Mouse (Mus musculus) CH12.LX (cell line): ENCODE results near the gene Phldb1. TPM values are rescaled to one million over a fixed set of nuclear protein-coding genes. Genes with fewer than 3 reads are reported as not detected.

Source experiments
- DNase-seq: peaks from one replicate; pipeline ENCODE4 v3.0.0-alpha.2; 2013; ENCODE audit errors: extremely low read depth
- H3K27ac ChIP-seq: 2 replicates; pipeline ENCODE4 v1.5.1; 2012; ENCODE audit warnings: low read depth, mild to moderate bottlenecking, control low read depth, moderate library complexity; ENCODE audit not compliant: insufficient read depth
- H3K27me3 ChIP-seq: replicated peaks from 2 replicates; pipeline ENCODE3; 2012; ENCODE audit warnings: inconsistent platforms
- H3K36me3 ChIP-seq, 2 experiments: replicated peaks in 1 of 2; 2 replicates each; pipeline versions ENCODE3 to v1.6.1; 2012; ENCODE audit warnings: inconsistent platforms in 1 of 2, low read length in 1 of 2, mild to moderate bottlenecking in 1 of 2, mixed read lengths in 1 of 2, moderate library complexity in 1 of 2; ENCODE audit not compliant: control insufficient read depth in 1 of 2, insufficient read depth in 1 of 2
- H3K4me1 ChIP-seq, 2 experiments: 2 replicates each; pipeline ENCODE4 v1.6.1; 2012; ENCODE audit warnings: inconsistent platforms in 1 of 2, moderate library complexity in 1 of 2; ENCODE audit not compliant: insufficient read depth in 2 of 2, control insufficient read depth in 1 of 2
- H3K4me2 ChIP-seq: 2 replicates; pipeline ENCODE4 v1.6.1; 2012; ENCODE audit warnings: low read depth, mild to moderate bottlenecking, control low read depth; ENCODE audit not compliant: poor library complexity, insufficient read depth, severe bottlenecking
- H3K4me3 ChIP-seq, 3 experiments: fragments of 150-350 bp in 1 of 3; sonication (generic) in 1 of 3; replicated peaks in 1 of 3; 2 replicates each; pipeline versions ENCODE3 to v1.5.1; 2011 to 2012; ENCODE audit warnings: low read depth in 2 of 3, low read length in 2 of 3, mild to moderate bottlenecking in 2 of 3, moderate library complexity in 2 of 3, control low read depth in 1 of 3, improper control_type of control experiment in 1 of 3, inconsistent platforms in 1 of 3, mixed read lengths in 1 of 3; ENCODE audit not compliant: poor library complexity in 1 of 3
- H3K79me2 ChIP-seq: replicated peaks from 2 replicates; pipeline ENCODE4 v1.6.1; 2012; ENCODE audit warnings: mild to moderate bottlenecking, moderate library complexity; ENCODE audit not compliant: control insufficient read depth, poor library complexity, insufficient read depth, severe bottlenecking; ENCODE audit errors: extremely low read depth
- H3K9ac ChIP-seq: 2 replicates; pipeline ENCODE4 v1.6.1; 2012; ENCODE audit warnings: low read depth, mild to moderate bottlenecking, control low read depth, moderate library complexity; ENCODE audit not compliant: insufficient read depth
- H3K9me3 ChIP-seq: replicated peaks from 2 replicates; pipeline ENCODE3; 2012; ENCODE audit warnings: low read length, inconsistent platforms, mixed read lengths
- BHLHE40 ChIP-seq: IDR thresholded peaks from 2 replicates; pipeline ENCODE4 v1.6.1; 2011; ENCODE audit warnings: mild to moderate bottlenecking, low read depth, low read length, improper control_type of control experiment
- CHD1 ChIP-seq: IDR thresholded peaks from 2 replicates; pipeline ENCODE4 v1.6.1; 2012; ENCODE audit warnings: low read depth, low read length, improper control_type of control experiment, inconsistent platforms
- CHD2 ChIP-seq: IDR thresholded peaks from 2 replicates; pipeline ENCODE4 v1.6.1; 2011; ENCODE audit warnings: low read length, improper control_type of control experiment
- CTCF ChIP-seq, 2 experiments: IDR thresholded peaks in 1 of 2; conservative IDR thresholded peaks in 1 of 2; 2 replicates each; pipeline ENCODE4 v1.5.1; 2011 to 2012; ENCODE audit warnings: low read depth in 2 of 2, low read length in 2 of 2, improper control_type of control experiment in 1 of 2, inconsistent platforms in 1 of 2, mild to moderate bottlenecking in 1 of 2, moderate library complexity in 1 of 2
- ELF1 ChIP-seq: IDR thresholded peaks from 2 replicates; pipeline ENCODE4 v1.6.1; 2014; ENCODE audit warnings: low read depth, mild to moderate bottlenecking, inconsistent platforms, low read length, improper control_type of control experiment
- EP300 ChIP-seq: IDR thresholded peaks from 2 replicates; pipeline ENCODE4 v1.6.1; 2011; ENCODE audit warnings: low read length, improper control_type of control experiment
- ETS1 ChIP-seq: conservative IDR thresholded peaks from 2 replicates; pipeline ENCODE4 v1.6.1; 2012; ENCODE audit warnings: low read depth, mild to moderate bottlenecking, inconsistent platforms, low read length, improper control_type of control experiment, moderate library complexity
- GABPA ChIP-seq: IDR thresholded peaks from 2 replicates; pipeline ENCODE4 v1.6.1; 2012; ENCODE audit warnings: low read depth, low read length, improper control_type of control experiment, inconsistent platforms; ENCODE audit not compliant: insufficient replicate concordance
- HCFC1 ChIP-seq: IDR thresholded peaks from 2 replicates; pipeline ENCODE4 v1.6.1; 2012; ENCODE audit warnings: low read depth, mild to moderate bottlenecking, inconsistent platforms, low read length, improper control_type of control experiment
- IRF4 ChIP-seq: IDR thresholded peaks from 2 replicates; pipeline ENCODE4 v1.6.1; 2014; ENCODE audit warnings: low read depth, mild to moderate bottlenecking, inconsistent platforms, low read length, improper control_type of control experiment
- JUND ChIP-seq: conservative IDR thresholded peaks from 2 replicates; pipeline ENCODE4 v1.6.1; 2011; ENCODE audit warnings: low read depth, low read length, improper control_type of control experiment
- KAT2A ChIP-seq: IDR thresholded peaks from 2 replicates; pipeline ENCODE4 v1.6.1; 2012; ENCODE audit warnings: low read length, improper control_type of control experiment, inconsistent platforms; ENCODE audit not compliant: insufficient replicate concordance
- MAFK ChIP-seq: IDR thresholded peaks from 2 replicates; pipeline ENCODE4 v1.6.1; 2011; ENCODE audit warnings: low read length, improper control_type of control experiment; ENCODE audit not compliant: insufficient replicate concordance
- MAX ChIP-seq: IDR thresholded peaks from 2 replicates; pipeline ENCODE4 v1.6.1; 2011; ENCODE audit warnings: low read length, improper control_type of control experiment
- MAZ ChIP-seq: IDR thresholded peaks from 2 replicates; pipeline ENCODE4 v1.6.1; 2012; ENCODE audit warnings: low read depth, mild to moderate bottlenecking, inconsistent platforms, low read length, improper control_type of control experiment, moderate library complexity
- MEF2A ChIP-seq: IDR thresholded peaks from 2 replicates; pipeline ENCODE4 v1.6.1; 2014; ENCODE audit warnings: low read depth, mild to moderate bottlenecking, inconsistent platforms, low read length, improper control_type of control experiment, borderline replicate concordance
- MXI1 ChIP-seq: IDR thresholded peaks from 2 replicates; pipeline ENCODE4 v1.6.1; 2011; ENCODE audit warnings: mild to moderate bottlenecking, low read depth, low read length, improper control_type of control experiment
- NRF1 ChIP-seq: IDR thresholded peaks from 2 replicates; pipeline ENCODE4 v1.6.1; 2014; ENCODE audit warnings: low read depth, mild to moderate bottlenecking, inconsistent platforms, low read length, improper control_type of control experiment, moderate library complexity
- PAX5 ChIP-seq: IDR thresholded peaks from 2 replicates; pipeline ENCODE4 v1.6.1; 2012; ENCODE audit warnings: low read length, inconsistent platforms, mixed read lengths
- POLR2AphosphoS2 ChIP-seq: IDR thresholded peaks from 2 replicates; pipeline ENCODE4 v1.6.1; 2011; ENCODE audit warnings: low read depth, low read length, improper control_type of control experiment
- RAD21 ChIP-seq: IDR thresholded peaks from 2 replicates; pipeline ENCODE4 v1.6.1; 2011; ENCODE audit warnings: low read depth, mild to moderate bottlenecking, low read length, improper control_type of control experiment, moderate library complexity
- RCOR1 ChIP-seq: conservative IDR thresholded peaks from 2 replicates; pipeline ENCODE4 v1.6.1; 2012; ENCODE audit warnings: low read depth, mild to moderate bottlenecking, inconsistent platforms, low read length, improper control_type of control experiment
- SIN3A ChIP-seq: IDR thresholded peaks from 2 replicates; pipeline ENCODE4 v1.6.1; 2012; ENCODE audit warnings: low read length, improper control_type of control experiment, inconsistent platforms
- SMC3 ChIP-seq: IDR thresholded peaks from 2 replicates; pipeline ENCODE4 v1.6.1; 2011; ENCODE audit warnings: low read depth, low read length, improper control_type of control experiment
- TCF12 ChIP-seq: IDR thresholded peaks from 2 replicates; pipeline ENCODE4 v1.6.1; 2014; ENCODE audit warnings: low read depth, mild to moderate bottlenecking, inconsistent platforms, low read length, improper control_type of control experiment
- UBTF ChIP-seq: IDR thresholded peaks from 2 replicates; pipeline ENCODE4 v1.6.1; 2012; ENCODE audit warnings: low read depth, mild to moderate bottlenecking, inconsistent platforms, low read length, improper control_type of control experiment, moderate library complexity
- USF1 ChIP-seq: IDR thresholded peaks from 2 replicates; pipeline ENCODE4 v1.6.1; 2014; ENCODE audit warnings: low read depth, mild to moderate bottlenecking, inconsistent platforms, low read length, improper control_type of control experiment
- ZNF384 ChIP-seq: IDR thresholded peaks from 2 replicates; pipeline ENCODE4 v1.6.1; 2012; ENCODE audit warnings: low read depth, low read length, improper control_type of control experiment, inconsistent platforms
- dilution Hi-C: fragments of 300-500 bp; cut with MboI; formaldehyde crosslinking; loops from 2 replicates; pipeline ENCODE4 v1.14.3; 2020; ENCODE audit warnings: low sequenced_read_pairs; ENCODE audit not compliant: extremely low pct_unique_long_range_greater_than_20kb, extremely low pct_ligation_motif_present
- in situ Hi-C: fragments of 300-500 bp; cut with MboI; formaldehyde crosslinking; loops from 3 replicates; pipeline ENCODE4 v1.14.3; 2019; ENCODE audit warnings: low sequenced_read_pairs, low pct_ligation_motif_present, low pct_unique_long_range_greater_than_20kb, mixed read lengths
- polyA plus RNA-seq: library from polyadenylated mRNA; unstranded; fragments of >175 nt; gene quantifications from 2 replicates; pipeline ENCODE4 v1.2.1, GENCODE M21; 2012; ENCODE audit warnings: low read depth; ENCODE audit not compliant: insufficient read length
- total RNA-seq, 2 experiments: library from RNA; depleted of rRNA; stranded (reverse); fragments of 300-350 nt in 1 of 2; fragments of >200 nt in 1 of 2; gene quantifications; 2 replicates each; pipeline ENCODE4 v1.2.3; 2012 to 2014

Gene Phldb1
- total and polyA plus RNA-seq, 3 experiments, result 7.9 to 15.1 (median 14.6) TPM

DNA sequence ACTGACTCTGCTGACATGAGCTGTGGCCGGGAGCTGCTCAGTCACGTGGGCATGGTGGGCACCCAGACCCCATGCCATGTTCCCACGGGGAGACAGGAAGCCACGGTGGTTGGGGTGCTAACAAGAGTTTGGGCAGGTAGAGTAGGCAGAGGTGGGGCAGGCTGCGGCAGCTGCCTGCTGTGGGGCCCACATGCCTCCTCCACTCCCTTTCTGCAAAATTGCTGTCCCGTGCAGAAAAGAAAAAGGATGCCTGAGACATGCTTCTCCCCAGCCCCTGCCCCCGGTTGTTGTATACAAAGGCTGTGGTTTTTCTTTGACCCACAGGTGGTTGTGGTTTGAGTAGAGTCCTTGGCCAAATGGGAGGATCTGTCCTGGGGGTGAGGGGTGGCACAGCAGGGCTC lies 86.1 kb downstream of the Phldb1 start:
- no peak overlapping the region for H3K27ac ChIP-seq
- peaks cover 22 to 60% of the 10 kb centered on the region in 2 experiments for H3K4me1 ChIP-seq
- dilution Hi-C loops (no loop called here), in situ Hi-C loops (loop anchor here (5.0 kb wide), 3 partner anchors 37 to 187 kb away; no protein-coding TSS in a partner anchor)
- H3K79me2 ChIP-seq, result no peaks in the 10 kb centered on the region
- H3K9ac ChIP-seq, result no peak overlapping the region
- H3K4me2 ChIP-seq, result peak overlapping the region; percentile 29
- peaks cover 6% of the 10 kb centered on the region for H3K9me3 ChIP-seq
- TF ChIP-seq MAZ, result 0 out of 2 replicates have a peak, but pooled peaks have one; percentile 15
- TF ChIP-seq PAX5, result no peak
- TF ChIP-seq MXI1, result no peak
- TF ChIP-seq ELF1, result no peak
- 0 out of 2 replicates have a peak, but pooled peaks have one; percentile 48 for TF ChIP-seq MEF2A
- no peak for TF ChIP-seq HCFC1
- TF ChIP-seq SMC3, result no peak
- TF ChIP-seq POLR2AphosphoS2, result no peak
- TF ChIP-seq RCOR1, result 0 out of 2 replicates have a peak, but pooled peaks have one; percentile 40
- no peak for TF ChIP-seq NRF1
- TF ChIP-seq IRF4, result peak; percentile 51
- TF ChIP-seq CHD2, result 0 out of 2 replicates have a peak, but pooled peaks have one; percentile 34
- no peak for TF ChIP-seq UBTF
- TF ChIP-seq BHLHE40, result peak; percentile 93
- no peak for TF ChIP-seq RAD21
- peak; percentile 78 for TF ChIP-seq ETS1
- no peak for TF ChIP-seq ZNF384
- no peak for TF ChIP-seq MAX
- TF ChIP-seq MAFK, result peak; percentile 67
- peak; percentile 21 for TF ChIP-seq USF1
- 0 out of 2 replicates have a peak, but pooled peaks have one; percentile 26 for TF ChIP-seq SIN3A
- no peak for TF ChIP-seq JUND
- TF ChIP-seq GABPA, result no peak
- no peak for TF ChIP-seq CTCF (conservative IDR thresholded peaks at IDR 0.05 in 1 of 2, IDR thresholded peaks at IDR 0.05 in 1 of 2; ENCODE audit: low read depth in 2 of 2, low read length in 2 of 2)
- TF ChIP-seq KAT2A, result no peak
- no peak for TF ChIP-seq CHD1
- peak; percentile 58 for TF ChIP-seq EP300
- peak; percentile 82 for TF ChIP-seq TCF12
- peak; percentile 51 for DNase-seq
- peak overlapping the region in 1 of 3 experiments; percentile 9 for H3K4me3 ChIP-seq
- H3K36me3 ChIP-seq, result no peaks in the 10 kb centered on the region
- H3K27me3 ChIP-seq, result peaks cover 30% of the 10 kb centered on the region
